Mouse (Mus musculus): ENCODE results near the gene Tmem136.

DNA sequence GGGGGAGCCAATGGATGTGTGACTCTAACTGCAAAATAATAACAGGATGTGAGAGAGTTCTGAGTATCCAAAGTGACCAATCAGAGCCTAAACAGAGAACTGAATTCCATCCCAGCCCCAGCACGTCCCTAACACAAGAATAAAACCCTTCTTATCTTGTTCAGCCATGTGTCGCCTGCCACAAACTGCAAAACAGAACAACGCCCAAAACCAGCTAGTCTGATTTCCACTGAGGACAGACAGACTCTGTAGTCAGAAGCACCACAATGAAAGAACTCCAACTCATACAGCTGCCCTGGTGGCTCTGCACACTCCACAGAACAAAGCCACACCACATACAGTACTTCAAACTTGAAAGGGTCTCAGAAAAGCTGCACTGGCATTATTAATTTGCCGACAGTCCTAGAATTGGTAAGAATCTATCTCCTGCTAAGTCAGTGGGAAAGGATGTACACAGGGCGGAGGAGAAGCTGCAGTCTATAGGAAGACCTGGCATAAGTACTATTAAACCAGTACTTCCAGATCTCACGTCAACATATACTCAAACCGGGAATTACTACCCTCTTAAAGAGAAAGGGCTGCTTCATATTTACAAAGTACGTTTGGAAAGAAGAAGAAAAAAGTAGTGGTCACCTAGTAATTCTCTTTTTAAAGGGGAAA is 14.3 kb downstream of the Tmem136 start:
- TF ChIP-seq POLR2A (IDR thresholded peaks at IDR 0.05; ENCODE audit: insufficient read length, low read depth) (no peak), MAX (IDR thresholded peaks at IDR 0.05; ENCODE audit: low read depth) (no peak), MYOD1 (IDR thresholded peaks at IDR 0.05; ENCODE audit: control insufficient read depth in 1 of 3, insufficient read length in 2 of 3, low read depth in 2 of 3) (no peak), MYOG (IDR thresholded peaks at IDR 0.05; ENCODE audit: control insufficient read depth in 1 of 3, insufficient read depth in 1 of 3, insufficient read length in 2 of 3, low read depth in 2 of 3) (no peak), CEBPB (IDR thresholded peaks at IDR 0.05; ENCODE audit: insufficient read depth, poor library complexity, severe bottlenecking) (no peak), TCF12 (IDR thresholded peaks at IDR 0.05; ENCODE audit: insufficient read depth, poor library complexity, severe bottlenecking) (no peak), E2F4 (IDR thresholded peaks at IDR 0.05; ENCODE audit: insufficient read depth) (no peak), POLR2AphosphoS2 (IDR thresholded peaks at IDR 0.05; ENCODE audit: insufficient read length, low read depth) (no peak), USF1 (IDR thresholded peaks at IDR 0.05; ENCODE audit: low read depth) (no peak), REST (IDR thresholded peaks at IDR 0.05; ENCODE audit: insufficient read depth, insufficient read length) (no peak), SRF (IDR thresholded peaks at IDR 0.05; ENCODE audit: control insufficient read depth, insufficient read length, low read depth) (no peak)

Data from myocyte (in vitro differentiated cells).